Mouse (Mus musculus) urinary bladder, postnatal 4 days (tissue): ENCODE results near the gene F2.

Experiments used
- DNase-seq, 2 experiments: peaks; one replicate each; pipeline ENCODE4 v3.0.0; 2021 to 2022; ENCODE audit warnings: low spot score in 2 of 2

Gene F2

DNA sequence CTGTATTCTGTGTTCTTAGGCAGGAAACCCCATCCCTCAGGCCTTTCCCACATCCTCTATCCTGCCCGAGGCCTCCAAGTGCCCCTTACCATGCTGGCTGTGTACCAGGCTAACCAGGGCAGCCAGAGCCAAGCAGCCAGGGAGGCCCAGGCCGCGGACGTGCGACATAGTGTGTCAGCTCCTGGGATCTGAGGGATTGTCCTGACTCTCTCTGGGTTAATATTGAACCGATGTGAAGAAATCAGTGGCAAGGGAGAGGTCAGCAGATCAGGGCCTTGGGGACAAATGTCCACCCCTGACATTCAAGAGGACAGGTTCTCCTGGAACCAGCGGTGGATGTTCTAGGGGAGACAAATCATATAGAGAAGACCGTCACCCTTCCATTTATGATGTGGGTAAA, at the start of gene F2:
Gene F2, minus strand, starts transcription at position 186 of the 400 bp plus-strand sequence.
- no peak for DNase-seq

DNA sequence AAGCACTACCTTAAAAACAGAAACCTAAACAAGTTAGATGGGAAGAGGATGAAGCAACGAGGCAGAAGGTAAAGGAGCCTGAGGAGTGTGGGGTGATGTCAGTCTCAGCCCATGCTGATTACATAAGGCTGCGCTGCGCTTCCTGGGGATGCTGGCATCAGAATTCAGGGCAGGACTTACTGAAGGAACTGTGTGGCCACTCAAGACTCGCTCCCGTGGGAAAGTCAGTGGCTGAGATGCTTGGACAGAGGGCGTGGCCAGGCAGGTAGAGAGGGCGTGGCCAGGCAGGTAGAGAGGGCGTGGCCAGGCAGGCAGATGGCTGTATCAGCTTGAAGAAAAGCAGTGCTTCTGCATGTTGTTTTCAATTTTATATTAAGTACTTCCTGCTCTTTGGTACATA, 47.7 kb upstream of the F2 start:
- no peak for DNase-seq

DNA sequence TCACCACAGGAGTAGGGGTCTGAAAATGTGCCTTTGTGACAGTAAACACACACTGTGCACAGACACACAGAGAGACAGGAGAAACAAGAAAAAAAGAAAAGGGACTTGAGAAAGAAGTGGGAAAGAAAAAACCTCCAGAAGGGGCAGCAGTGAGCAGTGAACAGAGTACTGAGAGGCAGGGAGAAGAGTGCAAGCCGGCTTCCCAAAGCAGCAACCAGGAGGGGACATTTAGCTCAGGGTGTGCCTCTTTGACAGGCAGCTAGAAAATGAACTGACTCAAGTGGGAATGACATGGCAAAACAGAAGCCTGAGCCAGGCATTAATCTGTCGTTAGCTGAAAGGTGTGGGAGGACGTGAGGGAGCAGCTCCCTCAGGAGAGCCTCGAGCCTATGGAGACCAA, 46.6 kb upstream of the F2 start:
- no peak for DNase-seq

DNA sequence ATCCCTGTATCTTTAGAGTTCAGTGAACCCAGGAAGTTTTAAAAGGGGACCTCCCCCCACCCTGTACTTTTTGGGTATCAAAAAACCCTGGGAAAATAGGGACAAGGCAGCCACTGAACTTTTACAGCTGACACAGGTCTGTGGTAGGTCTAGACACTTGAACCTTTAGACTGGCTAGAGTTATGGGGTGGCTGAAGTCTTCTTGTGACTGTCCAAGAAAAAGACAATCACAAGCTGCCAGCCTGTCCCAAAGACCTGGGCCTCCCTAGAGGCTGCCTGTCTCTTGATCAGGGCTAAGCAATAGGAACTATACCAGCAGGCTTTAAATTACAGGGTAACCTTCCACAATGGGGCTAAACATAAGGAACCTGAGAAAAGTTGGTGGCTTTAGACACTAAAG, 40.7 kb upstream of the F2 start:
- no peak for DNase-seq

DNA sequence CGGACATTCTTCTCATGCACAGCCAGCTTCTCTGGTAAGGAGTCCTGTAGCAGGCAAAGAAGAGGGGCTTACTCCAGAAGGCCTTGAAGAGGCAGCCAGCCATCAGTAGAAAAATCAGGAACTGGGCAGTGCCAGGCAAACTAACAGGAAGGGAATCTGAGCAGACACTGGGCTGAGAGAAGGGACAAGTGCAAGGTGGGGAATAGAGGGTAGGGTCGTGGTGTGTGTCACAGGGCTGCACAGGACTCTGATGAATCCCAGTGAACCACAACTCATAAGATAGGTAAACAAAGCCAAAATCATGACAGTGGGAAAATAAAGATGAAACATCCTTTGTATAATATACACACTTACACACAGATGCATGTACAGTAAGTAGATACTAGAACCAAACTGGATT, 40.2 kb upstream of the F2 start:
- no peak for DNase-seq

DNA sequence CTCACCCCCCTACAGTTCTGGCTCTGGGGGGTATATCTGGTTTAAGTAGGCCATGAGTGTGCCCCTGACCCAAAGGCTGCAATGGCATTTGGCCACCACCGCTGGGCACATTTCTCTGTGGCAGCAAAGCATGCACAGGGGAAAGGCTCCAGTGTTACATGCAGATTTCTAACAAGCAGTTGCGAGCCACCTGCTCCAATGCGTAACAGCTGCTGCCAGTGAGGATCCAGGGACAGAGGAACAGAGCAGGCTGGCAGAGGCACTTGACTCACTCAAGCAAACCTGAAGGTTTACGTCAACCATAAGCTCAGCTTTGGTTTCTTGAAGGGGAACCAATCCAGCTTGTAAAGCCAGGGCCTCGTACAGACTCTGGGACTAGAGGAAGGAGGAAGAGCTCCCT, 38.7 kb upstream of the F2 start:
- DNase-seq: no peak

DNA sequence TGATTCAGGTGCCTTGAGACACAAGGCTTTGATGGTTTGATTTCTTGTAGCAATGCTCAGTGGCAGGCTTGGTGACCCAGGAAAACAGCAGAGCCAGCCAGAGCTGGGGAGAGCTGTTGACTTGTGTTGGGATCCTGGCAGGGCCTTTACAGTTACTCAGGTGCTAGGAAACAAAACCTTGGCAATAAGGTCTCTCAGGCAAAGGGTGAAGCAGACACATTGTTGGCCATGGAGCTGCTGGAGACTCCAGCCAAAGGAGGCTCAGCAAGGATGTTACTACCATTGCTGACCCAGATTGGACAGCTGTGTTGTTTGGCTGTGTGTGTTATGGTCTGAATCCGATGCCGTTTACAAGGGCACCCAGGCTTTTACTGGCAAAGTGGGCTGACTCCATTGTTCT, 37.4 kb upstream of the F2 start:
- DNase-seq: no peak

DNA sequence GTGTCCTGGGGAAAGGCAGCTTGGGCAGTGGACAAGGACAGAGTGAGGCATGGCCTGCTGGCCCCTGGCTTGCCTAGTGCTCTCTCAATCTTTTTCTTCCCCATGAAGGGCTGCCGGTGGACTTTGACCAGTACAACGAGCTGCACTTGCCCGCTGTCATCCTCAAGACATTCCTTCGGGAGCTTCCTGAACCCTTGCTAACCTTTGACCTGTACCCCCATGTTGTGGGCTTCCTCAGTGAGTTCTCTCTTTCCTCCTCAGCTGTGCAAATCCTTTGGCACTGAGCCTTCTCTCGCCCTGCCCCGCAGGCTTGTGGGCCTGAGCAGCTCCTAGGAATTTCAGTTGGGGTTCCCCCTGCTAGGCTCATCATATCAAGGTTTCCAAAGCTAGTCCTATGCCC, 33.8 kb upstream of the F2 start:
- DNase-seq: no peak

DNA sequence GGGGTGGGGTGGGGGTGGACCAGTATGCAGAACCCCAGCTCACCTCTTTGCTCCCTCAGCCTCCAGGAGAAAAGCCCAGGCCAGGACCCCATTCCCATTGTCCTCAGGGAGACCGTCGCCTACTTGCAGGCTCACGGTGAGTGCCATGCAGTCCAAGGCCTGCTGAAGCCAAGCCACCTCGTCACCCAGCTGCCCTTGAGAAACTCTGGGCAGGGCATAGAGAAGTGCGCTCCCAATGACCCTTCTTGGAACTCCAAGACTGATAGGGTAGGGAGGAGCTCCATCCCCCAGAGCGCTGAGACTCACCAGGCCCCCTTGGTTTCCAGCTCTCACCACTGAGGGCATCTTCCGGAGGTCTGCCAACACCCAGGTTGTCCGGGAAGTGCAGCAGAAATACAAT, 33.1 kb upstream of the F2 start:
- DNase-seq: no peak

DNA sequence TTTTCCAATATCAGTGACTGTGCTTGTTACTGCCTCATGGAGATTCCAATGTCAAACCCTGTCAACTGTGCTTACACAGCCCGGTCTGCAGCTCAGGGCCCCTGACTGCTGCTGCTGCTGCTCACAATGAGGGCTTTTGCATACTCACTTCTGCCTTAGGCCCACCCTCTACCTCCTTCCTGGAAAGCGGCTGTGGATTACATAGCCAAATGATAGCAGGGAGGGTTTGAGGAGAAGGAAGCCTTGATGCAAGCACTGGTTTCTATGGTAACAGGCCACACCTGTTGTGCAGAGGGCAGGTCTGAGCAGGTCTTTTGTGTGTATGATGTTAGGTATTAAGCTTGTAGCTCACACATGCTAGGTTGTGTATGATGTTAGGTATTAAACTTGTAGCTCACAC, 31.5 kb upstream of the F2 start:
- no peak for DNase-seq

DNA sequence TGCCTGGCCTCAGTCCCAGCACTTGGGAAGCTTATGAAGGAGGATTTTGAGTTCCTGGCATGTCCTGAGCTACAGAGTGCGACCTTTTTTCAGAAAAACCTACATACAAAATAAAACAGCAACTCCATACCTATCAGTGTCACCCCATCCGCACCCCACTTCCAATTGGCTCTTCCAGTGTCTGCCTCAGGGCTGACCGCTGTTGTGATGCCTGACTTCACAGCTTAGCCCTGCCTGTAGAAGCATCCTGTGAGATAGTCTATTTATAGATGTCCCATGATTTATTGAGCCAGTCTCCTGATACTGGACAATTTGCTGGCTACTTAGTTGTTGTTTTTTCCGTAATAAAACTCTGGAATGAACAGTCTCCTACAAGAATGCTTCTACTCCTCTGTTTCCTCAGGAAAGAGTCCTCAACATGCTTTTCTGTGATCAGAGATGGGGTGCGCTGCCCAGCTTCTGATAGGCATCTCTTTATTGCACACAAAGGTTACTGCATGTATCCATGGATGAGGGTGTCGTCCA, 30.2 kb upstream of the F2 start:
- no peak for DNase-seq

DNA sequence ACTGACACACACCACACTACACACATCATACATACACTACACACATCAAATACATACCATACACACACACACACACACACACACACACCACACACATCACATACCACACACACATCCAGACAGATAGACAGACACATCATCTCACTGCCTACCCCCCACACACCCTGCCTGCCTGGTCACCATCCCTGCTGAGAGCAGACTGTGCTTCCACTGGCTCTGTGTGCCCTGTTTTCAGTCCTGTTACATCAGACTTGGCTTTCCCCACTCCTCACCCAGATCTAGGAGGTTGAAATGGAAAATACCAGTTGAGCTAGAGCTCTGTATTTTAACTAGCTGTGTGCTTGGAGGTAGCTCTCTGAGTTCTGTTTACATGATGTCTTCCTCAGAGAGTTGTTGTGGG, 28.6 kb upstream of the F2 start:
- DNase-seq: no peak

DNA sequence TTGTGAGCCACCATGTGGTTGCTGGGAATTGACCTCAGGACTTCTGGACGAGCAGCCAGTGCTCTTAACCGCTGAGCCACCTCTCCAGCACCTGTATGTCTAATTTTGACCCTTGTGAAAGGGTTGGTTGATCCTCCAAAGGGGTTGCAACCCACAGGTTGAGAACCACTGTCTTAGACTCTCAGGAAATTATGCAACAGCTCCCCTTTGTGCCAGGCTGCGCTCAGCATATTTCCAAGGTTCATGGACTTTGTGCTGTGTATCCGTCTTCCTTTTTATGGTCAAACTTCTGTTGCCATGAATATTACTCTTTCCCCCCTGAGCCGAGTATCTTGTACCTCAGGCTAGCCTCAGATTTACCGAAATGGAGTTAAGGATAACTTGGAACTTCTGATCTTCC, 24.8 kb upstream of the F2 start:
- DNase-seq: no peak

DNA sequence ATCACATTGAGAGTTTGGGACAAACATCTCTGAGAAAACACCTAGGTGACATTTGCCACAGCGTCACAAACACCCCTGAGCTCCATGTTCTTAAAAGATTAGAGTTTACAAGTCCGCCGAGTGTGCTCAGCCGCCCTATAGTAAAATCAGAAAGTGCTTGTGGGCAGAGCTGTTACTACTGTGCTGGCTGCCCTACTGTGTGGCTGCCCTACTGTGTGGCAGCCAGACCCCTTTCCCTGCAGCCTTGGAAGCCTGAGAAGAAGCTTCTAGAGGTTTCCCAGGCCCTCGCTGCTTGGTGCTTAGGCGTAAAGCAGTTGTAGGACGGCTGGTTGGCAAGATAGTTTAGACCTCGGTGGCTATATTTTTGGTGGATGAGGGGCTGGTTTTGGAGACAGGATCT, 23.4 kb upstream of the F2 start:
- no peak for DNase-seq

DNA sequence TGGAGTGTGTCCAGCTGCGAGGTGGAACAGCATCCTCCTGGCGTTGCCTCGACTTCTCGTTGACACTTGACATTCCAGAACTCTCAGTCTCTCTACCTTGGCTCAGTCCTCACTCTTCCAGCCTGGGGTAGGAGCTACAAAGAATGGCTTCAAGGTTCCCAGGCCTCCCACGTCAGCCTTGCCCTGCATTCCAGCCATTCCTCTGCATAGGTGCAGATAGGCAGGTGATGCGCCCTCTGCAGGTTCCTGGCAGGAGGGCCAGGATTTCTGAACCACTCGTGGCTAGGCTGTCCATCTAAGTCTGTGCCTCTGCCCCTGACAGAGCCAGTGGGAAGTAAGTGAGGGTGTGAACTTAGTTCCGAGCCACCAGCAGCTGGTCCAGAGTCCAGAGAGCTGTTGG, 20.6 kb upstream of the F2 start:
- no peak for DNase-seq

DNA sequence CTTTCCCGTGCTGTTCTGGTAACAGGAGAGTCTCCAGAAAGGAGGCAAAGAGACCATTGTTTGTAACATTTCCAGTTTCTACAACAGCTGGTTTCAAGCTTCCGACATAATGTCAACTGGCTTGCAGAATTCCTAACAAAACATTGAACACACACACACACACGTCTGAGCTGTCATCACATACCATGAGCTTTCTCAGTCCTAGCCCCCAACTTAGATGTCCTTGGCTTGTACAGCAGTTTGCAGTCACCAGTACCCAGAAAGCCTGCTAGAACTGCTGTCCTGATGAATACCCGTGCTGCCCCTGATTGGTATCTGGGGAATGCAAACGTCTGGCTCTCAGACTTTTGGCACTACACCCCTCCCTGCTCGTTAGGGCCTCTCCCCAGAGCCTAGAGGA, 19.6 kb upstream of the F2 start:
- DNase-seq: no peak

DNA sequence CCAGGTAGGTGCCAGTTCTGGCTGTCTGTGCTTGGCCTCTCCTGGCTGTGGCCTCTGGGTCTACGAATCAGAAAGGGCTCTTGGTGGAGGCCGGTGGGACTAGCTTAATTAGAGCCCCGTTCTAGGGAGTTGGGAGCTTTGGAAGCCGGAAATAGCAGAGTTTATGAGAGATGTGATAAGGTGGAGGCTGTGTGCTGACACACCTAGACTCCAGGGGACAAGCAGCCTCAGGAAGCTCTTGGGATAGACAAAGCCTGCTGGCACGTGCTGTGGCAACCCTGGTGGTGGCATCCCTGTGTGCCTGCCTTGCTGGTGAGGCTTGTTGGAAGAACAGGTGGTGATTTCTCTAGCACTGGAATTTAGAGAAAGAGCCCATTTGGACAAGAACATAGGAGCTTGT, 19.2 kb upstream of the F2 start:
- no peak for DNase-seq

DNA sequence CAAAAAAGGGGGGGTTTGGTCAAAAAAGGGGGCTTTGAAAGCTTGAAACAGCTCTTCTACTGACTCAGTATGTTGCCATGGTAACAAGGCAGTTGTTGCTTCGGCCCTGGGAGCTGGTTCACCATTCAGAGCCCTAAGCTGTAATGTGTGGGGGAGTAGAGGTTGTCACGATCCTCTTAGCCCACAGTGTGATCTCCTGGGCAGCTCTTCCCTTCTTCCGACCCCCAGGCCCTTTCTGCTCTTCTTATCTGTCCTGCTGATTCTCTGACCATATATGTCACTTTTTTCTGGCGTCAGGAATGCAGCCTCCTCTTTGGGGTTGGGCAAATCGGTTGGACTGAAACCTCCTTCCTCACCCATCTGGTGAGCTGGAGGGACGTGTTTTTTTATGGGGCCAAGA, 16.6 kb upstream of the F2 start:
- no peak for DNase-seq

DNA sequence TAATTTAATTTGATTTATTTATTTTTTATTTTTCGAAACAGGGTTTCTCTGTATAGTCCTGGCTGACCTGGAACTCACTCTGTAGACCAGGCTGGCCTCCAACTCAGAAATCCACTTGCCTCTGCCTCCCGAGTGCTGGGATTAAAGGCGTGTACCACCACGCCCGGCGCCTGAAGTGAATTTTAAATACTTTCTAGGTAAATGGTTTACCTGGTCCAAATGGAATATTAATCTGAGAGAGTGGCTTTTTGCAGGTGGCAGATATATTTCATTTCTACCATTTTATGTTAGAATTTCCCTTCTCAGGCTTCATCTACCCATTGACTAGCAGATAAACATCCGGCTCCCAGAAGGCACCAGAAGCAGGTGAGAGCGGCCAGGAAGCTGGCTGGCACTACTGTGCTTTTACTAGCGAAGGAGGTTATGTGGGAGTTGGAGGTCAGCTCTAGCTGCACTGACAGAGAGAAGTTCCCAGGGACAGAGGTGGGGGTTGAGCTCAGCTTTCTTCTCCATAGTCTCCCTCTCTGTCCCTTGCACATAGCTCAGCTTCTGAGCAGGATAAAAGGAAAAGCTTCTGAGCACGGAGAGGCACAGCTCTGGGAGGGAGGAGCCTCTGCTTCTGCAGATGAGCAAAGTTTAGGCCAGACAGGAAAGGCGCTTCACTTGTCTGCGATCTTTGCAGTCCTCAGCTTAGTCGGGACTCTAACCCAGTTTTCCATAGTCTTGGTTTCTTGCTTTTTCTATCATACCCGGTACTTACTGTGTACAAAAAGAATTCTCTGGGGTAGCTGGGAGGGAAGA, 15.4 kb upstream of the F2 start:
- no peak for DNase-seq

DNA sequence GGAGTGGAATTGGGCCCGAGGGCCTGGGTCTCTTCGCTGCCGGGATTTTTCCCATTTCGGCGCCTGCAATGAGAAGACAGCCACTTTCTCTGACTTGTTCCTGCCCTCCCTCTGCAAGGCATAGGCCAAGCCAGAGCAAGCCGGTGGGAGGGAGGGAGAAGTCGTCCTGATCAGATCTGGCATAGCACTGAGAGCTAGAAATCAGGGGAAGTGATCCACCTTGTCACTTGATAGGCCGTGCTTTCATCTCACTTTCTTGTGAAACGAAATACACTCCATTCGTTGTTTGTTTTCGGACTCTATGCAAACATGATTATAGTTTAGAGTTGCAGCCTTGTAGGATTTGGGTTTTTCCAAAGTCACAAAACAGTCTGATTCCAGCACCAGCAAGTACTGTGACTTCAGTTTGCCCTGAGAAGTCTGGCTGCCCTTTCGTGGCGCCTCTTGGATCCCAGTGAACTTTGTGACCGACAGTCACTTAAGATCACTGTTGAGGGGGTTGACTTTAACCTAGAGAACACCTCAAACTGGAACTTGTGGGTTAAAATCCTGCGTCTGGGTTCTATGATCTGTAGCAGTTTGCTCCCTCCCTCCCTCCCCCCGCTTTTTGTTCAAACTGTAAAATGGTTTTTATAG, 14.3 kb upstream of the F2 start:
- no peak for DNase-seq

DNA sequence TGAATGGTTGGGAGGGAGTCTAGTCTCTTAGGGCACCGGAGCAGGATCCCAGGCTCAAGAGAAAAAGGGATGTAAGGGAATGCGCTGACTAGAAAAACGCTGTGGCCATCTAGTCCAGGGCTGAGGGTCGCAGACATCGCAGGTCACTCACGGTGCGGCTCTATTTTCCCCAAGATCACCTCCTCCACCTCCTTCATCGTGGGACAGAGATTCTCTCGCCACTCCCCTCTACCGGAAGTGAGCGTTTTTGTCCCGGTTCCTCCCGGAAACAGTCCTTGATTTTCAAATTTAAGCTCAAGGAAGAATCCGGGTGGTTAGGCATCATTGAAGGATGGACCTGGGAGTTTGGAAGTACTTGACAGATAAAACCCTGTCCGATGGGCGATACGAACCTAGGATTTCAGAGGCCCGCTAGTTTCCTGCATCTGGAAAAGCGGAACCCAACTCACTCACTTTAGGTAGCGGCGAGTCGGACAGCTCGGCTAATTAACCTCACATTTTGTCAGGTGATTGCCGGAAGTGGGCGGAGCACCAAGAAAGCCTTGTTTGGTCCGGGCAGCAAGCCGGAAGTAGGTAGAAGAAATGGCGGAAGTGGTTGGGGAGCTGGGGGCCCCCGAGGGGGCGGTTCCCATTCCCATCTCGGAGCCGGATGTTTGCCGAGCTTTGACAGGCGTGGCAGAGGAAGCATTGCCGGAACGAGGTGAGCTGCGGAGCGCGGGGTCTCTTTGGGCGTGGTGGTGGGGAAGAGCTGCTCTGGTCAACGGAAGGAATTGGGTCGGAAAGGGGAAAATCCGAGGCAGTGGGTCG, 13.5 kb upstream of the F2 start, which contains the start of the genes Zfp408 and Arhgap1:
Gene Zfp408, minus strand, starts transcription at position 239 of the 807 bp plus-strand sequence.
Gene Arhgap1, plus strand, starts transcription at position 308 of the 807 bp plus-strand sequence.
- DNase-seq: peak; percentile 94 to 98

DNA sequence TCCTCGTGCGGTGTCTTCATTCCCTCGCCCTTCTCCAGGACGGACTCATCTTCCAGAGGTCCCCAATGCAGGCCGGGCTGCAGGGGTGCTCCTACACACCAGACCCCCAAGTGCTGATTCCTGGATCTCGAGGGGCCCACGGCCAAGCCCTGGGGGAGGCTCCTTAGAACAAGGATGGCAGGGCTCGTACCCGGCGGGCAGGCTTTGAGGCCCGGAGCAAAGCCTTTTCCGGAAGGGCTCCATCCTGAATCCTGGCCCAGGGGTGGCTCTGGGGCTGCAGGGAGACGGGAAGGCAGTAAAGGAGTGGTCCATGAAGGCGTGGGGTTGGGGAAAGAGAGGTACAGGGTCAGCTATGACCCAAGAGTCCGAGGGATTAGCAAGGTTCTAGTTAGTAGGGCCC, 12.9 kb upstream of the F2 start:
- DNase-seq: no peak

DNA sequence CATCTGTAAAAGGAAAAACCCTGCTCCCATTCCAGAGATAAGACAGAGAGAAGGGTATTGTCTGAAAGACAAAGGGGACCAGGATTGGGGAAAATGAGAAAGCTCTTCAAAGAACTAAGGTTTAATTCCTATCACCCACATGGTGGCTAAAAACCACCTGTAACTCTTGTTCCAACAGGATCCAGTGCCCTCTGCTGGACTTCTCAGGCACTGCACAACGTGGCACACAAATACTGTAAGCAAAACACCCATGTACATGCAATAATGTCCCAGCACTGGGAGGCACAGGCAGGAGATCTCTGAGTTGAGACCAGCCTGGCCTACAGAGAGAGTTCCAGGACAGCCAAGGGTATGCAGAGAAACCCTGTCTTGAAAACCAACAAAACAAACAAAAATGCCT, 10.5 kb upstream of the F2 start:
- no peak for DNase-seq
